Mouse (Mus musculus) bone marrow macrophage, adult 2 months (primary cell): ENCODE measurements around the gene Mrpl4. TPM values are rescaled to one million over a fixed set of nuclear protein-coding genes. Genes with fewer than 3 reads are reported as not detected.
"Not testable (repeated sequence)": the region's sequence is repeated elsewhere in the genome, so short reads cannot be mapped to it uniquely, and the experiment has no call there.

Experiments used
- H3K27ac ChIP-seq: 2 replicates; pipeline ENCODE4 v1.5.1; 2012; ENCODE audit warnings: low read depth, low read length; ENCODE audit not compliant: insufficient read depth
- H3K4me1 ChIP-seq: 2 replicates; pipeline ENCODE4 v1.6.1; 2012; ENCODE audit warnings: low read length; ENCODE audit not compliant: control insufficient read depth, insufficient read depth
- H3K4me3 ChIP-seq: 2 replicates; pipeline ENCODE4 v1.5.1; 2012; ENCODE audit warnings: mild to moderate bottlenecking, low read length, moderate library complexity; ENCODE audit not compliant: insufficient read depth
- CTCF ChIP-seq: IDR thresholded peaks from 2 replicates; pipeline ENCODE4 v1.5.1; 2012; ENCODE audit warnings: low read depth, mild to moderate bottlenecking, low read length, moderate library complexity
- POLR2A ChIP-seq: IDR thresholded peaks from 2 replicates; pipeline ENCODE4 v1.6.1; 2012; ENCODE audit warnings: mild to moderate bottlenecking, low read depth, low read length, borderline replicate concordance
- polyA plus RNA-seq: library from polyadenylated mRNA; stranded (reverse); fragments of >200 nt; gene quantifications from 2 replicates; pipeline ENCODE4 v1.2.4, GENCODE M21; 2012; ENCODE audit not compliant: missing spikeins, insufficient read depth, insufficient read length

Gene Mrpl4
- polyA plus RNA-seq, 1 experiment: 52.7 TPM

GRCm38 (mm10) chr9:20986952-20987686, 15.4 kb upstream of the Mrpl4 start:
- no peak for TF ChIP-seq POLR2A
- TF ChIP-seq CTCF: no peak
- no peak overlapping the region for H3K4me3 ChIP-seq
- H3K27ac ChIP-seq: no peak overlapping the region
- H3K4me1 ChIP-seq: no peaks in the 10 kb centered on the region

- Histone ChIP-seq H3K4me1 (no peaks in the 10 kb centered on the region), H3K4me3 (no peak overlapping the region), H3K27ac (no peak overlapping the region)
- TF ChIP-seq POLR2A: no peak
- TF ChIP-seq CTCF: no peak
Measured at GRCm38 (mm10) chr9:20987953-20988352, 14.6 kb upstream of the Mrpl4 start.

- Histone ChIP-seq H3K4me3 (no peak overlapping the region), H3K4me1 (peaks cover 5% of the 10 kb centered on the region; the same call in 1 of the 2 replicates), H3K27ac (no peak overlapping the region)
- no peak for TF ChIP-seq POLR2A
- TF ChIP-seq CTCF: no peak
Measured at GRCm38 (mm10) chr9:20990861-20991260, 11.7 kb upstream of the Mrpl4 start.

GRCm38 (mm10) chr9:20991587-20991986, 11.0 kb upstream of the Mrpl4 start:
- no peak overlapping the region for H3K4me3 ChIP-seq
- peaks cover 11% of the 10 kb centered on the region for H3K4me1 ChIP-seq
- H3K27ac ChIP-seq: no peak overlapping the region
- TF ChIP-seq CTCF (no peak), POLR2A (no peak)

GRCm38 (mm10) chr9:20993165-20993898, 9.2 kb upstream of the Mrpl4 start:
- Histone ChIP-seq H3K27ac (no peak overlapping the region), H3K4me3 (no peak overlapping the region), H3K4me1 (peaks cover 20% of the 10 kb centered on the region)
- TF ChIP-seq POLR2A: no peak
- TF ChIP-seq CTCF: no peak

- TF ChIP-seq CTCF (no peak), POLR2A (no peak)
- Histone ChIP-seq H3K4me3 (no peak overlapping the region), H3K4me1 (peaks cover 20% of the 10 kb centered on the region), H3K27ac (no peak overlapping the region)
Measured at GRCm38 (mm10) chr9:20995069-20995468, 7.5 kb upstream of the Mrpl4 start.

GRCm38 (mm10) chr9:20997065-20997464, 5.5 kb upstream of the Mrpl4 start:
- TF ChIP-seq CTCF (no peak), POLR2A (no peak)
- H3K27ac ChIP-seq: peak overlapping the region; percentile 98
- peak overlapping the region; percentile 31 for H3K4me3 ChIP-seq
- peaks cover 20% of the 10 kb centered on the region for H3K4me1 ChIP-seq

GRCm38 (mm10) chr9:20998337-20998736, 4.2 kb upstream of the Mrpl4 start:
- Histone ChIP-seq H3K4me1 (peaks cover 21% of the 10 kb centered on the region), H3K27ac (peak overlapping the region; percentile 98)
- H3K4me3 ChIP-seq: not testable (repeated sequence)

GRCm38 (mm10) chr9:21000811-21001210, 1.7 kb upstream of the Mrpl4 start:
- no peak overlapping the region for H3K4me3 ChIP-seq
- TF ChIP-seq CTCF (0 out of 2 replicates have a peak, but pooled peaks have one; percentile 9), POLR2A (no peak)
- peaks cover 17% of the 10 kb centered on the region for H3K4me1 ChIP-seq
- H3K27ac ChIP-seq: no peak overlapping the region

GRCm38 (mm10) chr9:21001651-21002200, 812 bp upstream of the Mrpl4 start:
- Histone ChIP-seq H3K27ac (no peak overlapping the region), H3K4me3 (no peak overlapping the region), H3K4me1 (peaks cover 10% of the 10 kb centered on the region)
- TF ChIP-seq CTCF (no peak), POLR2A (no peak)
